Mouse (Mus musculus) testis, adult 2 months (tissue): Measurements from ENCODE around the gene Tnpo1. TPM values are rescaled to one million over a fixed set of nuclear protein-coding genes. Genes with fewer than 3 reads are reported as not detected.
A peak's percentile ranks its signal among the peaks of the same experiment; 100 is the strongest.

Experiments used
- H3K27ac ChIP-seq: fragments of 200-500 bp; 2 replicates; pipeline ENCODE4 v1.5.1; 2012; ENCODE audit warnings: low read depth, low read length; ENCODE audit not compliant: control insufficient read depth, insufficient read depth
- H3K27me3 ChIP-seq: fragments of 200-500 bp; 2 replicates; pipeline ENCODE4 v1.6.1; 2012; ENCODE audit warnings: mild to moderate bottlenecking, low read length, moderate library complexity; ENCODE audit not compliant: control insufficient read depth, insufficient read depth
- H3K36me3 ChIP-seq: fragments of 200-500 bp; 2 replicates; pipeline ENCODE4 v1.6.1; 2012; ENCODE audit warnings: mild to moderate bottlenecking, low read length; ENCODE audit not compliant: control insufficient read depth, insufficient read depth
- H3K4me1 ChIP-seq: fragments of 200-500 bp; 2 replicates; pipeline ENCODE4 v1.6.1; 2012; ENCODE audit warnings: low read length; ENCODE audit not compliant: control insufficient read depth, insufficient read depth
- H3K4me3 ChIP-seq: fragments of 200-500 bp; 2 replicates; pipeline ENCODE4 v1.5.1; 2012; ENCODE audit warnings: low read depth, mild to moderate bottlenecking, low read length, moderate library complexity, mixed read lengths; ENCODE audit not compliant: control insufficient read depth
- CTCF ChIP-seq: fragments of 200-500 bp; IDR thresholded peaks from 2 replicates; pipeline ENCODE4 v1.5.1; 2012; ENCODE audit warnings: low read depth, mild to moderate bottlenecking, inconsistent platforms, low read length, moderate library complexity; ENCODE audit not compliant: control insufficient read depth, insufficient read depth, insufficient replicate concordance
- POLR2A ChIP-seq: fragments of 200-500 bp; IDR thresholded peaks from 2 replicates; pipeline ENCODE4 v1.6.1; 2012; ENCODE audit warnings: low read depth, mild to moderate bottlenecking, inconsistent platforms, low read length, moderate library complexity; ENCODE audit not compliant: control insufficient read depth
- polyA plus RNA-seq: library from polyadenylated mRNA; depleted of rRNA; stranded (reverse); fragments of >200 nt; gene quantifications from 2 replicates; pipeline ENCODE4 v1.2.3, GENCODE M21; 2012

The Tnpo1 gene
- polyA plus RNA-seq, 1 experiment: 60.9 TPM

DNA sequence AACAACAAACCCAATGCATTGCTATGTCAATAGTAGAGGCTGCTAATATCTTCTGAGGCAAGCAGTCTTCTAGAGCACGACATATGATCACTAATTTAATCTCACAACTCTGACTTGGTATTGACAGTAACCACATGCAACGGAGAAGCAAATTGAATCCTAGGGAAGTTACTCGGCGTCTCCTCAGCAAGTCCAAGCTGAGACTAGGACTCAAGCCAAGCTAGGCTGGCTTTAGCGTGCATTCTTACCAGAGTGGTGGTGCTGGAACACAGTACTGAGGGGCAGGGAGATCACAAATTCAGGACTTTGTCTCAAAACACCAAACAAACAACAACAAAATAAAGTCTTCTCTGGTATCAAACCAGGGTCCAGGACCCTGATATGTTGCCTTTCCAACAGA is 28.6 kb downstream of the Tnpo1 start:
- H3K36me3 ChIP-seq: no peaks in the 10 kb centered on the region
- H3K27me3 ChIP-seq: no peaks in the 10 kb centered on the region
- no peak overlapping the region for H3K27ac ChIP-seq
- no peak overlapping the region for H3K4me3 ChIP-seq
- H3K4me1 ChIP-seq: no peaks in the 10 kb centered on the region
- TF ChIP-seq CTCF: no peak
- no peak for TF ChIP-seq POLR2A

DNA sequence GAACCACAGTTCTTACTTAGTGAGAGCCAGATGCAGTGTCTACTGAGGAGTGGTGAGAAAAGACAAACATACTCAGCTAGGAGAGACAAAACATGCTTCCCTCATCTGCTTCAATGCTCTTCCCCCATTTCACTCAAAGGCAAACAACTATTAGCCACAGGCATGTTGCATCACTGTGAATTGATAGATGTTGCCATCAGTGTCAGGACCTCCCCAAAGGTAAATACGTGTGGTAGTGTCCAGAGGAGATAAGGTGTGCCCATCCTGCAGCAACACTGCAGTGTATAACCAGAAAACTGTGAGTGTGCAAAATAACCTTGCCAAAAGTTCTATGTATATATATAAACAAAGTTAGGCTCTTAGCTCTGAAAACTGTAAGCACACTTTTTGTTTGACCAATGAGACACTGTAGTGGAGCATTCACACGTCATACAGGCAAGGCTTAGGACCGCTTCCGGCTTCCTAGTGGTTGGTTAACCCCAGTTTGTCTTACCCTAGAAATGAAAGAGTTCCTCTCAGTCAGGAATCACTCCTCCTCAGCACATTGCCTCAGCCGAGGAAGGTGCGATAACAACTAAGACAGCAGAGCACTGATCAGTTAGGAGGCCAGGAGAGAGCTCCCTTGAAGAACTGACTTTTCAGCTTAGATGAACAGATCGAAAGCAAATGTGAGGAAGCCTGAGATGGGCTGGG is 29.6 kb downstream of the Tnpo1 start:
- Histone ChIP-seq H3K27ac (no peak overlapping the region), H3K27me3 (no peaks in the 10 kb centered on the region), H3K4me1 (no peaks in the 10 kb centered on the region), H3K36me3 (no peaks in the 10 kb centered on the region), H3K4me3 (no peak overlapping the region)
- TF ChIP-seq CTCF: no peak
- TF ChIP-seq POLR2A: no peak

DNA sequence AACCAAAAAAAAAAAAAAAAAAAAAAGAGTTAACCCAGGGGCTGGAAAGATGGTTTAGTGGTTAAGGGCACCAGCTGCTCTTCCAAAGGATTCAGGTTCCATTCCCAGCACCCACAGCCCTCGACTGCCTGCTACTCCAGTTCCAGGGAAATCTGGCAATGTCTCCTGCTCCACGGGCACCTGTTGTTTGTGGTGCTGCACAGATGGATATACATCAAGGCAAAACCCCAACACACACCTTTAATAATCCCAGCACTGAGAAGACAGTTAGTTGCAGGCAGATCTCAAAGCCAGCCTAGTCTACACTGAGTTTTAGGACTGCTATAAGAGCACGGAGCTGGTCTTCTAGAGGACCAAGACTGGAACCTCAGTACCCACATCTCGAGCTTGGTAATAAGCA is 30.2 kb downstream of the Tnpo1 start:
- Histone ChIP-seq H3K36me3 (no peaks in the 10 kb centered on the region), H3K4me3 (no peak overlapping the region), H3K27me3 (no peaks in the 10 kb centered on the region), H3K4me1 (peaks cover under 1% of the 10 kb centered on the region; the same call in 1 of the 2 replicates), H3K27ac (no peak overlapping the region)
- no peak for TF ChIP-seq CTCF
- no peak for TF ChIP-seq POLR2A

DNA sequence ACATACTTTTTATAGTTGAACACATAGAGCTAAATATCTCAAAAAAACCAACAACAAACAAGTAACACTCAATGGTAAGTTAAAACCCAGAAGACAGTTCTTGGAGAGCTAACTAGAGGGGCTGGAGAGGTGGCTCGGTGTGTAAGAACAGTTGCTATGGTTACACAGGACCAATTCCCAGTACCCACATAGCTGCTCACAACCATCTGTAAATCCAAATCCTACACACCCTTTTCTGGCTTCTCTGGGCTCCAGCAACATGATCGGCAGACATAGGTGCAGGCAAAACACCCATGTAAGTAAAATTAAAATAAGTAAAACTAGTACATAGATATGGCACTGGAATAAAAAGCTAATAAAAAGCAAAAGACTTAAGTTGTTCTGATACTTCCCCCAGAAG is 31.3 kb downstream of the Tnpo1 start:
- H3K4me3 ChIP-seq: no peak overlapping the region
- H3K27ac ChIP-seq: no peak overlapping the region
- no peaks in the 10 kb centered on the region for H3K27me3 ChIP-seq
- H3K4me1 ChIP-seq: peaks cover 5% of the 10 kb centered on the region
- no peaks in the 10 kb centered on the region for H3K36me3 ChIP-seq
- TF ChIP-seq CTCF (no peak), POLR2A (no peak)

DNA sequence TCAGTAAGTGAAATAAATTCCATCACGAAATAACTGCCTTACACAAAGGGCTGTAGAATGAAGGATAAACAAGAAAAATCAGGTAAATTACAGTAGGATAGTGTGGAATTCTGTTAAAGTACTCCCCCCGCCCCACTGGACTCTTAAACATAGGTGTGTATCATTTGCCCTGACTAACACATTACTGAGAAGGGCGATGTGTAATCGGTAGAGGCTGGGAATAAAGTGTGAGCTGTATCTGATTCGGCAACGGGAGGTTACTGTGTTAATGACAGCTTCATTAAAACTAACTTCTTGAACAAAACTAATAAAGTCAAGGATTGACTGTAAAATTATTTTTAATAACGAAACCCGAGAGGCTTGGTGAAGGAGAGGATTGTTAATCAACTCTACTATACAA is 34.7 kb downstream of the Tnpo1 start:
- TF ChIP-seq POLR2A (no peak), CTCF (no peak)
- no peaks in the 10 kb centered on the region; the same call in 1 of the 2 replicates for H3K36me3 ChIP-seq
- H3K4me1 ChIP-seq: peaks cover 5% of the 10 kb centered on the region
- H3K27me3 ChIP-seq: no peaks in the 10 kb centered on the region
- H3K4me3 ChIP-seq: no peak overlapping the region; the same call in 1 of the 2 replicates
- H3K27ac ChIP-seq: no peak overlapping the region

DNA sequence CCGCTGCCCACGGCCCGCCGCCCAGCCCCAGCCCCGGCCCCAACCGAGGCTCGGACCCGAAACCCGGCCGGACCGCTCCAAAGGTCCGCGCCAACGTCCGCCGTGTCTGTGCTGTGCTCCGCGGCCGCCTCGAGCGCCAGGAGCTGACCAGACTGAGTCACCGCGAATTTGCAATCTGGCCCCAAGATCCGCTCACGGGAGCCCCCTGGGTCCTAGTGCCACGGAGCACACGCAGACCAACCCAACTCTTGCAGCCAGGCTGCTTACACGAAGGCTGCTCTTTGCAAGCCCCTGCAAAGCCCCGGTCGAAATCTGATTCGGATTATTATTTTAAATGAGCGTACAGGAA is 35.3 kb downstream of the Tnpo1 start:
- peak; percentile 43; the same call in 1 of the 2 replicates for TF ChIP-seq POLR2A
- TF ChIP-seq CTCF: no peak
- H3K27me3 ChIP-seq: no peaks in the 10 kb centered on the region
- H3K27ac ChIP-seq: peak overlapping the region; percentile 84
- peak overlapping the region; percentile 94 for H3K4me3 ChIP-seq
- no peaks in the 10 kb centered on the region; the same call in 1 of the 2 replicates for H3K36me3 ChIP-seq
- peaks cover 5% of the 10 kb centered on the region for H3K4me1 ChIP-seq

DNA sequence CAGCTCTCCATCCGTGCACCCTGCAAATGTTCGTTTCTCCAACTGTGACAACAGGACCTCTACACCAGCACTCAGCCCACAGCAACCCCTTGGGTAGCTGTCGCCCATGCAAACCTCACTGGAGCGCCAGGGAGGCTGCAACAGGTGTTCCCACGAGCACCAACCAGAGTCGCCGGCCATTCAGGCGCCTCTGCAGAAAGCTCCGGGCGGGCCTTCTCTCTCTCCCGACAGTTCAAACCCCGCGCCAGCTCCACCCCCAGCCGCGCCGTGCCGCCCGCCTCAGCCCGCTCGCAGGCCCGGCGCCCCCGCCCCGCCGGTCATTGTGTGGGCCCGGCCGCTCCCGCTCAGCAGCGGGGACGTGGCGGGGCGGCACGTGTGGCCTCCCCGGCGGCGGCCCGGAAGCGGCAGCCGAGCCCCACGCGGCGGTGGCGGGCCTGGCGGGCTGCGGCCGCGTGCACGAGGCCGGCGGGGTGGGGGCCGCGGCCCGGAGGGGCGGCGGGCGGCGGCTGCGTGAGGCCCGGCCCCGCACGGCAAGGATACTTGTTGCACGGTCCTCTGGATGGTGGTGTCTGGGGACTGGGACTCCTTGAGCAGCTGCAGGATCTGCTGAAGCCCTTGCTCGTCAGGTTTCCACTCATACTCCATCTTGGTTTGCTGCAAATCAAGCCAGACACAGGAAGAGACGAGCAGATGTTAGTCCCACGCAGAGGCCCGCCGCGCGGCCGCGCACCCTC is 35.9 kb downstream of the Tnpo1 start:
- no peaks in the 10 kb centered on the region; the same call in 1 of the 2 replicates for H3K36me3 ChIP-seq
- TF ChIP-seq CTCF (no peak), POLR2A (no peak)
- peaks cover 5% of the 10 kb centered on the region for H3K4me1 ChIP-seq
- no peaks in the 10 kb centered on the region for H3K27me3 ChIP-seq
- peak overlapping the region; percentile 84 for H3K27ac ChIP-seq
- peak overlapping the region; percentile 94 for H3K4me3 ChIP-seq
